Mouse (Mus musculus): ENCODE results near the gene Palm.

DNA sequence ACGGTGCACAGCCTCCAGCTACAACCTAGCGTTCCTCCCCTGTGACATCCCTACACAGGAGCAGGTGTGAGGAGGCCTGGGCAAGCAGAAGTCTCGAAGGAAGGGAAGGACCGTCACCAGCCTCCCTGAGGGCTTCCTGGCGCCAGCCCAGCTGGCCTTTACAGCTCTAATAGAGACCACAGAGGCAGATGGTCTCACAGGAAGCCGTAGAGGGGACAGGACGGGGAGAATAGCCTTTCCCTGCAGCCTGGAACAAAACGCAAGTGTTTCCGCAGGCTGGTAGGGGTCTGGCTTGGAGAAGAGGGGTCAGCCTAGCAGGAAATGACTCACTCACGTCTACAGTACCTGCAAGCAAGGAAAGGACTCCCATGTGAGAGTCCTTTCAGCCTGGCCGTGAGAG is 14.5 kb downstream of the Palm start:
- TF ChIP-seq CTCF (IDR thresholded peaks at IDR 0.05; ENCODE audit: low read depth) = no peak
- no peak for TF ChIP-seq EP300 (IDR thresholded peaks at IDR 0.05; ENCODE audit: low read depth)
